Mouse (Mus musculus): ENCODE data around the gene Ly6g6d. TPM values are rescaled to one million over a fixed set of nuclear protein-coding genes. Genes with fewer than 3 reads are reported as not detected.
"Not testable (repeated sequence)": the region's sequence is repeated elsewhere in the genome, so short reads cannot be mapped to it uniquely, and the experiment has no call there.

Gene Ly6g6d
- 0.72 and 1.6 TPM in 2 replicates for polyA plus RNA-seq (2014; fragmentation: Nextera tagmentation; extraction: Ambion mirVana)

GRCm38 (mm10) chr17:35077786-35078233 lies at the start of gene Ly6g6d:
Gene Ly6g6d, minus strand, starts transcription at chr17:35078065.
- peak within 1 kb of the TSS; percentile 42 for H3K4me2 ChIP-seq (ENCODE audit: low read depth, severe bottlenecking)
- WGBS, result 12% methylated on average over 14 of the region's 14 CpGs
- no peaks in the 10 kb centered on the region for H3K9me3 ChIP-seq (ENCODE audit: control insufficient read depth, low read length)
- H3K36me3 ChIP-seq (ENCODE audit: control insufficient read depth, insufficient read depth, low read length), result no peaks in the 10 kb centered on the region
- no peak for ATAC-seq (ENCODE audit: insufficient number of reproducible peaks, low FRiP score, low TSS enrichment, low read depth)
- peaks cover 12% of the 10 kb centered on the region for H3K4me1 ChIP-seq (ENCODE audit: control insufficient read depth, insufficient read depth, low read length)
- peak within 1 kb of the TSS; percentile 12; the same call in 1 of the 2 replicates for H3K4me3 ChIP-seq (ENCODE audit: low read depth, low read length)
- DNase-seq (ENCODE audit: low spot score), result no peak
- H3K27ac ChIP-seq (replicated peaks; ENCODE audit: low read depth, low read length), result no peak within 1 kb of the TSS; the same call in 1 of the 2 replicates
- peak within 1 kb of the TSS; percentile 50 for H3K9ac ChIP-seq (ENCODE audit: low read length)
- no peaks in the 10 kb centered on the region for H3K27me3 ChIP-seq (ENCODE audit: control insufficient read depth, insufficient read depth, low read length)

GRCm38 (mm10) chr17:35127017-35127416 lies 49.2 kb upstream of the Ly6g6d start:
- DNase-seq (ENCODE audit: low spot score) (no peak), ATAC-seq (ENCODE audit: insufficient number of reproducible peaks, low FRiP score, low TSS enrichment, low read depth) (no peak)
- H3K4me2 ChIP-seq (ENCODE audit: low read depth, severe bottlenecking), result peak overlapping the region; percentile 81
- no peaks in the 10 kb centered on the region for H3K27me3 ChIP-seq (ENCODE audit: control insufficient read depth, insufficient read depth, low read length)
- 0 out of 2 replicates have a peak, but pooled peaks cover 3% of the 10 kb centered on the region for H3K36me3 ChIP-seq (ENCODE audit: control insufficient read depth, insufficient read depth, low read length)
- WGBS, result 73% methylated on average over 13 of the region's 13 CpGs
- peaks cover 12% of the 10 kb centered on the region; the same call in 1 of the 2 replicates for H3K4me1 ChIP-seq (ENCODE audit: control insufficient read depth, insufficient read depth, low read length)
- peak overlapping the region; percentile 66 for H3K4me3 ChIP-seq (ENCODE audit: low read depth, low read length)
- no peaks in the 10 kb centered on the region for H3K9me3 ChIP-seq (ENCODE audit: control insufficient read depth, low read length)
- no peak overlapping the region for H3K9ac ChIP-seq (ENCODE audit: low read length)
- H3K27ac ChIP-seq (replicated peaks; ENCODE audit: low read depth, low read length), result no peak overlapping the region

GRCm38 (mm10) chr17:35126206-35126611 lies 48.3 kb upstream of the Ly6g6d start, which contains the start of gene D17H6S53E:
Gene D17H6S53E, plus strand, starts transcription at chr17:35126373.
- Histone ChIP-seq H3K4me1 (ENCODE audit: control insufficient read depth, insufficient read depth, low read length) (peaks cover 12% of the 10 kb centered on the region; the same call in 1 of the 2 replicates), H3K4me2 (ENCODE audit: low read depth, severe bottlenecking) (peak within 1 kb of the TSS; percentile 81), H3K27me3 (ENCODE audit: control insufficient read depth, insufficient read depth, low read length) (no peaks in the 10 kb centered on the region), H3K36me3 (ENCODE audit: control insufficient read depth, insufficient read depth, low read length) (0 out of 2 replicates have a peak, but pooled peaks cover 3% of the 10 kb centered on the region), H3K27ac (replicated peaks; ENCODE audit: low read depth, low read length) (peak within 1 kb of the TSS; percentile 47; the same call in 1 of the 2 replicates), H3K9me3 (ENCODE audit: control insufficient read depth, low read length) (no peaks in the 10 kb centered on the region), H3K4me3 (ENCODE audit: low read depth, low read length) (peak within 1 kb of the TSS; percentile 66), H3K9ac (ENCODE audit: low read length) (peak within 1 kb of the TSS; percentile 84)
- WGBS, result under 1% methylated on average over 33 of the region's 36 CpGs
- ATAC-seq (ENCODE audit: insufficient number of reproducible peaks, low FRiP score, low TSS enrichment, low read depth) (0 out of 2 replicates have a peak, but pooled peaks have one; percentile 15), DNase-seq (ENCODE audit: low spot score) (peak; percentile 80)

GRCm38 (mm10) chr17:35125578-35125977 lies 47.7 kb upstream of the Ly6g6d start:
- H3K4me1 ChIP-seq (ENCODE audit: control insufficient read depth, insufficient read depth, low read length), result peaks cover 12% of the 10 kb centered on the region; the same call in 1 of the 2 replicates
- no peak for ATAC-seq (ENCODE audit: insufficient number of reproducible peaks, low FRiP score, low TSS enrichment, low read depth)

GRCm38 (mm10) chr17:35125081-35125480 lies 47.2 kb upstream of the Ly6g6d start:
- Histone ChIP-seq H3K4me1 (ENCODE audit: control insufficient read depth, insufficient read depth, low read length) (peaks cover 16% of the 10 kb centered on the region; the same call in 1 of the 2 replicates), H3K4me3 (ENCODE audit: low read depth, low read length) (no peak overlapping the region), H3K4me2 (ENCODE audit: low read depth, severe bottlenecking) (no peak overlapping the region), H3K36me3 (ENCODE audit: control insufficient read depth, insufficient read depth, low read length) (0 out of 2 replicates have a peak, but pooled peaks cover 3% of the 10 kb centered on the region), H3K9me3 (ENCODE audit: control insufficient read depth, low read length) (no peaks in the 10 kb centered on the region), H3K27me3 (ENCODE audit: control insufficient read depth, insufficient read depth, low read length) (no peaks in the 10 kb centered on the region), H3K9ac (ENCODE audit: low read length) (no peak overlapping the region), H3K27ac (replicated peaks; ENCODE audit: low read depth, low read length) (no peak overlapping the region)
- WGBS, result 90% methylated on average over 1 of the region's 1 CpGs
- no peak for ATAC-seq (ENCODE audit: insufficient number of reproducible peaks, low FRiP score, low TSS enrichment, low read depth)
- DNase-seq (ENCODE audit: low spot score), result no peak

More at GRCm38 (mm10) chr17:35125578-35125977, 47.7 kb upstream of the Ly6g6d start:
- Histone ChIP-seq H3K36me3 (ENCODE audit: control insufficient read depth, insufficient read depth, low read length) (0 out of 2 replicates have a peak, but pooled peaks cover 3% of the 10 kb centered on the region), H3K9me3 (ENCODE audit: control insufficient read depth, low read length) (no peaks in the 10 kb centered on the region), H3K27me3 (ENCODE audit: control insufficient read depth, insufficient read depth, low read length) (no peaks in the 10 kb centered on the region), H3K9ac (ENCODE audit: low read length) (peak overlapping the region; percentile 84; the same call in 1 of the 2 replicates), H3K4me2 (ENCODE audit: low read depth, severe bottlenecking) (peak overlapping the region; percentile 81), H3K4me3 (ENCODE audit: low read depth, low read length) (peak overlapping the region; percentile 66), H3K27ac (replicated peaks; ENCODE audit: low read depth, low read length) (no peak overlapping the region)
- WGBS, result 29% methylated on average over 6 of the region's 6 CpGs
- DNase-seq (ENCODE audit: low spot score), result no peak

GRCm38 (mm10) chr17:35124261-35124896 lies 46.5 kb upstream of the Ly6g6d start:
- ATAC-seq (ENCODE audit: insufficient number of reproducible peaks, low FRiP score, low TSS enrichment, low read depth); H3K27me3 ChIP-seq (ENCODE audit: control insufficient read depth, insufficient read depth, low read length); H3K36me3 ChIP-seq (ENCODE audit: control insufficient read depth, insufficient read depth, low read length); DNase-seq (ENCODE audit: low spot score); H3K9ac ChIP-seq (ENCODE audit: low read length); H3K4me3 ChIP-seq (ENCODE audit: low read depth, low read length); H3K4me2 ChIP-seq (ENCODE audit: low read depth, severe bottlenecking); H3K9me3 ChIP-seq (ENCODE audit: control insufficient read depth, low read length); H3K27ac ChIP-seq (replicated peaks; ENCODE audit: low read depth, low read length): not testable (repeated sequence)
- H3K4me1 ChIP-seq (ENCODE audit: control insufficient read depth, insufficient read depth, low read length), result peaks cover 19% of the 10 kb centered on the region; the same call in 1 of the 2 replicates
- whole genome bisulfite sequencing, result 92% methylated on average over 12 of the region's 12 CpGs

GRCm38 (mm10) chr17:35123287-35123686 lies 45.4 kb upstream of the Ly6g6d start:
- H3K27ac ChIP-seq (replicated peaks; ENCODE audit: low read depth, low read length); H3K9ac ChIP-seq (ENCODE audit: low read length); H3K4me2 ChIP-seq (ENCODE audit: low read depth, severe bottlenecking); H3K27me3 ChIP-seq (ENCODE audit: control insufficient read depth, insufficient read depth, low read length); H3K36me3 ChIP-seq (ENCODE audit: control insufficient read depth, insufficient read depth, low read length); DNase-seq (ENCODE audit: low spot score); H3K4me3 ChIP-seq (ENCODE audit: low read depth, low read length); ATAC-seq (ENCODE audit: insufficient number of reproducible peaks, low FRiP score, low TSS enrichment, low read depth); H3K9me3 ChIP-seq (ENCODE audit: control insufficient read depth, low read length): not testable (repeated sequence)
- 91% methylated on average over 9 of the region's 9 CpGs for WGBS
- peaks cover 19% of the 10 kb centered on the region; the same call in 1 of the 2 replicates for H3K4me1 ChIP-seq (ENCODE audit: control insufficient read depth, insufficient read depth, low read length)

GRCm38 (mm10) chr17:35121871-35122303 lies 44.0 kb upstream of the Ly6g6d start, which contains the start of gene Csnk2b:
Gene Csnk2b, minus strand, starts transcription at chr17:35122053.
- ATAC-seq (ENCODE audit: insufficient number of reproducible peaks, low FRiP score, low TSS enrichment, low read depth), result peak; percentile 18; the same call in 1 of the 2 replicates
- H3K9me3 ChIP-seq (ENCODE audit: control insufficient read depth, low read length), result no peaks in the 10 kb centered on the region
- under 1% methylated on average over 19 of the region's 19 CpGs for WGBS
- H3K4me3 ChIP-seq (ENCODE audit: low read depth, low read length), result peak within 1 kb of the TSS; percentile 82
- peak within 1 kb of the TSS; percentile 98 for H3K4me2 ChIP-seq (ENCODE audit: low read depth, severe bottlenecking)
- DNase-seq (ENCODE audit: low spot score), result peak; percentile 66
- H3K9ac ChIP-seq (ENCODE audit: low read length), result peak within 1 kb of the TSS; percentile 94
- peak within 1 kb of the TSS; percentile 36; the same call in 1 of the 2 replicates for H3K27ac ChIP-seq (replicated peaks; ENCODE audit: low read depth, low read length)
- H3K4me1 ChIP-seq (ENCODE audit: control insufficient read depth, insufficient read depth, low read length), result peaks cover 16% of the 10 kb centered on the region; the same call in 1 of the 2 replicates
- H3K27me3 ChIP-seq (ENCODE audit: control insufficient read depth, insufficient read depth, low read length), result no peaks in the 10 kb centered on the region
- H3K36me3 ChIP-seq (ENCODE audit: control insufficient read depth, insufficient read depth, low read length), result peaks cover 17% of the 10 kb centered on the region
